Mouse (Mus musculus) urinary bladder, postnatal 4 days (tissue): ENCODE results near the gene Mxd1.

Experiments
- DNase-seq, 2 experiments: peaks; one replicate each; pipeline ENCODE4 v3.0.0; 2021 to 2022; ENCODE audit warnings: low spot score in 2 of 2

Gene Mxd1

DNA sequence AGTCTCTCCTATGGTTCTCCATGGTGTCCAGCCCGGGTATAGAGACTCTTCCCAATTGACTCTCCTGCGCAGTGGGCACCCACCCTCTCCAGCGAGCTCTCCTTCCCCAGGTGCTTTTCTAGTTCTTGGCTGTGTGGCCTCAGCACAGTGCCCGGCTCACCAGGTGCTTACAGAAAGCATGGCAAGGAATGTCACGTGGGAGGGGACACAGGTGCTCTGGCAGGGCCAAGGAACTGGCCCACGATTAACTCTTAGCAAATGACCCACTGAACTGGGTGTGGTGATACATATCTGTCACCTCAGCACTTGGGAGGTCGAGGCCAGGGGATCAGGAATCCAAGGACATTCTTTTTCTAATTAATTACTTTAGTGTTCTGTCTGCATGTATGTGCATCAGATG is 22.8 kb downstream of the Mxd1 start:
- no peak for DNase-seq

DNA sequence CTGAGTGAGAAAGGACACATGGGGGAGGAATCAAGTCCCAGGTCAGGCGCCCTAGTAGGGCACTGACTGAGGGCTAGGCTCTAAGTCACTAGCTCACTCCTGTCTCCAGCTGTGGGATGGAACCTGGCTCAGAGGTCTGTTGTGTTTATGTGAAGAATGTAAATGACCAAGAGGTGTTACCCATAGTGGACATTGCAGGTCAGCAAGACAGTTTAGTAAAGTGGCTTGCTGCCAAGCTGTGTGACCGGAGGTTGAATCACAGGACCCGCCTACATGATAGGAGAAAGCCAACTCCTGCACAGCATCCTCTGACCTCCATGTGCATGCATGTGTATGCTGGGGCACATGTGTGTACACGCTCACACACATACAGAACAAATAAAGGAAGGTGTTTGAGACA is 23.4 kb downstream of the Mxd1 start:
- no peak for DNase-seq

DNA sequence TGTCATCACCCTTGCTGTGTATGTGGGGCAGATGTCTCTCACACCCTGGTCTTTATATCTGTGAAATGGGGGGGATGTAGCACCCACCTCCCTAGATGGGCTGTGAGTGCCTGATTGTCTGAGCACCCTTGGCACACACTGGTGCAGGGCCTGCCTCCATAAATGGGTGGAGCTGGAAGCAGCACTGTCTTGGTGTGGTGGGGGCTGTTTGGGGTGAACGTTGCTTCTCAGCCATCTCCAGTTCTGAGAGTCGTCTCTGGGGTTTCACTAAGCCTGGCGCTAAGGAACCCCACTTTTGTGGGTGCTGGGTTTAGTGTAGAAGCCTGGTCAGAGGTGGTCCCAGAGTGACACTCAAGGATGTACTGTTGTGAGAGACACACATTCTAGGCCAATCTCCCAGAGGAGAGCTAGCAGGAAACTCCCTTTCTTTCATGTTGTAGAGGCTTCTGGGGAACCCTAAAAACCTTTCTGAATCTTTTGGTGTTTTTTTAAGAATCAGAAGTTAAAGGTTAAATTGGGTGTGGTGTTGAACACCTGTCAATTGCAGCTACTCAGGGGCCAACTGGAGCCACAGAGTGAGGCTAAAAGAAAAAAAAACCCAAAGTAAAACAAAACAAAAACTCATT is 24.1 kb downstream of the Mxd1 start:
- no peak for DNase-seq

DNA sequence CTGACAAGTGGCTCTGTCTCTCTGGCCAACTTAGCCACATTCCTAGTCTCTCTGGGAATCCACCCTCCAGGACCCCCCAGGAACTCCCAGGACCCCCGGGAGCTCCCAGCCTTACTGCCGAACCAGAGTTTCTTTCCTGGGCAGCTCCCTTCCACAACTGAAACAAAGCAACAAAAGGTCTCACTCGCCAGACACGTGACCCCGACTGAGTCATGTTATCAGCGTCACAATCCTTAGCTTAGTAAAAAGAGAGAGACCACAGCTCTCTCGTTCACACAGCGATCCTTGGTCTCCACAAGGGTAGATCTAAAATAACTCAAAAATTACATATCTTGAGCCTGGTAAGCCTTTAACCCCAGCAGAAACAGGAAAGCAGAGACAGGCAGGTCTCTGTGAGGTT is 27.2 kb downstream of the Mxd1 start:
- DNase-seq = no peak

DNA sequence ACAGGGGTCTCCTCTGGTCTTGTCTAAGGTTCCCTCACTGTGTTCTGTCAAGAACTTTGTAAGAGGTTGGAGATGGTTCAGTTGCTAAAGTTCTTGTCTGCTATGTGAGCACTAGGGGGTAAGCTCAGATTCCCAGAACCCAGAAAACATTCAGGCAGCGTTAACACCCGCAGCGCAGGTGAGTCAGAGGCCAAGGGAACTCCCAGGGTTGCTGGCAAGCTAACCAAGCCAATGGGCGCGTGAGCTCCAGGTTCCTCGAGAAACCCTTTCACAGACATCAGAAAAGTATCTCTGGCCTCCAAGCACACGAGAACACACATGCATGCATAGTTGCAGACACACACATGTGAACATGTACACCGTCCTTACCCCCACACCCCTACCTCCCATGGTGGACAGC is 28.2 kb downstream of the Mxd1 start:
- no peak for DNase-seq

DNA sequence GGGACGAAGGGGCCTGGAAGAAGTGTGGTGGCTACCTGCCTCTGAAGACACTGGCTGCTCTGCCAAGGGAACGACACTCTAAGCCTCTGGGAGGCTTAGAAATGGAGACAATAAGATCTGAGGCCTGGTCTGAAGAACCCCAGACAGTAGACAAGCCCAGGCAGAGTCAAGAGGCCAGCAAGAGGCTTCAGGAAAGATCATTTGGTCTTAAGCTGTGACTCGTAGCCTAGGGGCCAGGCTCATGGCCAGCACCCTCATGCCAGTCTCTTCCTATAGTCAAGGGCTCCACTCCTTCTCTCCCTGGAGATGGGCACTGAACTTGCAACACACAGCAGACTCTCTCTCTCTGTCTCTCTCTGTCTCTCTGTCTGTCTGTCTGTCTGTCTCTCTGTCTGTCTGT is 28.8 kb downstream of the Mxd1 start:
- DNase-seq = no peak

DNA sequence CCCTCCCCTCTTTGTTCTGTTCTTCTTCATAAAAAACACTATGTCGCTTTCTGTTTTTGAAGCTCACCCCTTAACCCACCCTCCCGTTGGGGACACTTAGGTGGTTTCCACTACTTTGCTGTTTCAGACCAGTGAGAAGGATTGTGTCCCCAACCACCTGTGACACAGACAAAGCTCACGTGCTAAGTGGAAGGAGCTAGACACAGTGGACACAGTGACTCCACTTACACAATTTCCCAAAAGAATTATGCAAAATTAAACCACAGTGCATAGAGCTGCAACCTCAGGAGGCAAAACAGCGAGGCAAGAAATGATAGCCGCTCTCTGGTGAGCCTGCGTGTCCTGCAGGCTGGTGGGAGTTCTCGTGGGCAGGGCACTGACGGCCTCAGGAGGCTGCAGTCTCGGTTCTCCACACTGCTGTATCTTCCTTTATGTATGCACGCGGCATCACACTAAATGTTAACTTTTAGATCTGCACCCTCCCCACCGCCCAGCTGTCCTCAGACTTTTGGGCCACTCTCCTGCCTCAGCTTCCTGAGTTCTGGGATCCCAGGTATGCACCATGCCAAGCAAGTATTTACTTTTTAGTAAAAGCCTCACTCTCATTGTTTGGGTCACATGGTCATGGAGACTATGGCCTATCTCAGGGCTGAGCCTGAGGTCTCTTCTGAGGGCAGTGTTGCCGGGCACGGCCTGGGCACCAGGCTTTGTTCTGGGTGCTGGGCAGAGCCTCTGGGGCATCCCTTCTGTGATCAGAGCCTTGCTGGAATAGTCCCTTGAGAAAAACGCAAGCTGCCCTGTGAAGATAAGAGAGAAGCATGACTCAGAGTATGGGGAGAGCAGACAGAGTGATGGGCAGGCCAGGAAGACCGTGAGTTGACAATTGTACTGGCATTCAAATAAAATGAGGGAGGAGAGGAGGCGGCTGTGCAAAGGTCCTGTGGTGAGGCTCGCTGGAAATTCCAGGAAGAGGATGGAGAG is 29.5 kb downstream of the Mxd1 start:
- DNase-seq = no peak

DNA sequence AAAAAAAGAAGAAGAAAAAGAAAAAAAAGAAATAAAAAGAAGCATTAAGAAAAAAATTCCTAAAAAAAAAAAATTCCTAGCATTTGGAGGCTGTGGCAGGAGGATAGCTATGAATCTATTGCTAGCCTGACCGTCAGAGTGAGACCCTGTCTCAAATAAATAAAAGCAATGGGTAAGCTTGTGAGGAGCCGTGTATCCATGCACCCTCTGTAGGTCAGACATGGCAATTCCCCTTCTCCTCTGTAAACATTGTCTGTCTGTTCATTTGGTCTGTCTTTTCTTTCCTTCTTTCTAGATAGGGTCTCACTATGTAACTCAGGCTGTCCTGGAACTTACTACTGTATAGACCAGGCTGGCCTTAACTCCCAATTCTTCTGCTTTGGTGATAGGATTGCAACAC is 30.5 kb downstream of the Mxd1 start:
- DNase-seq = no peak

DNA sequence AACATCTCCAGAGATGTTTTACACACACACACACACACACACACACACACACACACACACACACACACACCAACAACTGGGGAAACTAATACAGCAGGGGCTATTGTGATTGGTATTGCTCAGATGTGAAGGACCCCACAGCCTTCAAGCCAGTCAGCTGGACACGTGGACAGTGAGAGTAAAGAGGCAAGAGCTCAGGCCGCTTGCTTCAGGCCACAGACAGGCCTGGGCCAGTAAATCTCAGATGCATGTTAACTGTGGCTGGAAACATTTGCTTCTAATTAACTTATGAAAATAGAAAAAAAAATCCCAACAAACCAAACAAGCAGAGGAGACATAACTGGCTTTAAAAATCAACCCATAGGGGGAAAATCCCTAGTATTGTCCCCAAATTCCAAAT is 31.1 kb downstream of the Mxd1 start:
- DNase-seq = no peak

DNA sequence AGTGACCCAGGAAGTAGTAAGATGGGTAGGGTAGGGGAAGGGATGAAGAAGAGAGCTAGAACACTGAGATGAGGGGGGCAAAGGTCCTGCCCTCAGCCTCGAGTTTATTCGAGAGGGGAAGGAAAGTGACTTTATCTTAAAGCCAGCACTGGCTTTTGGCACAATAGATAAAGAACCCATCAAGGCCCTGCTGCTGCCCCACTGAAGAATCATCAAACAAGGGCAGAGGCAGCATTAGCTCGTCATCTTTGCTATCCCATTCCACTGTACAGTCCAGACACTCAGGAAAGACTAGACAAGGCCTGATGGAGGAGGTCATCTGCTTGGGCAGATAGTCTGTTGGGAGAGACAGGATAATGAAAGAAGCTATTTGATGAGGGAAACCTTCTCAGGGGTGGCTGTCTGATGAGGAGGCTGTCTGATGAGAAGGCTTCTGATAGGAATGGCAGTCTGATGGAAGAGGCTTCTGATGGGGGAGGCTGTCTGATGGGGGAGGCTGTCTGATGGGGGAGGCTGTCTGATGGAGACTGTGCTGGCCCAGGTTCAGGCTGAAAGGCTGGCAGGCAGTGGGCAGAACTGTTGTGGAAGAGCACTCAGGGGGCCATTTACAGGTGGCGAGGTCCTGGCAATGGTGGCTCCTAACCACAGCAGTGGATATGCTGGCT is 31.7 kb downstream of the Mxd1 start:
- no peak for DNase-seq

DNA sequence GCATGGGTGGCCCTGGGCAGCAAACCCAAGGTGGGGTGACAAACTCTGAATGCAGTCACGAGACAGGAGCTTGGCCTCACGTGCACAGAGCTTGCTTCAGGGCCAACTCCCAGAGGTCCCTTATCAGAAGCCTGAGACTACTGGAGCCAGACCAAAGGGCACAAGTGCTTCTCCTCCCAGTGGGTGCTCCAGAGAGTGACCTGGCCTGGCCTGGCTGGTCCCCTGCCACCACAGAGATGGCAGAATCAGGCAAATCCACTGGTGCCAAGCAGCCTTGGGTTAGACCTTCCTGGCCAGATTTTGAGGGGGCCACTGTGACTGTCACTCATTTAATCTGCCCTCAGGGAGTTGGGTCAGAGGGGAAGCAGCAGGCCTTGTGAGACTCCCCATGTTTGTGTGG is 32.5 kb downstream of the Mxd1 start:
- DNase-seq = no peak

DNA sequence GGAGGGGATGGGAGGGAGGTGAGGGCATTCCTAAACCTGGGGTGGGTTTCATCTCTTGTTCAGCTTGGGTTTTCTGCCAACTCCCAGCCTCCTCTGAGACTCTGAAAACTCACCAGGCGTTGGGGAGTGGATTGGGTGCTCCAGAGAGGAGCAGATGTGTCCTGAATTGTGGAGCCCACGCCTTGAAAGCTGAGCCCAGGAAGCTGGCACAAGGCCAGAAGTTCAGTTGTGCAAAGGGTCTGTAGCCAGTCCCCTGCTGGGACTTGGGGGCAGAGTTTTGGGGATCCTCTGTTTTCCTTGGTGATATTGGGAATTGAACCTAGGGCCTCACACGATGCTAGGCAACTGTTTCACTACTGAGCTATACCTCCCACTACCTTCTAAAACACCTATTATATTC is 38.8 kb downstream of the Mxd1 start:
- DNase-seq = no peak

DNA sequence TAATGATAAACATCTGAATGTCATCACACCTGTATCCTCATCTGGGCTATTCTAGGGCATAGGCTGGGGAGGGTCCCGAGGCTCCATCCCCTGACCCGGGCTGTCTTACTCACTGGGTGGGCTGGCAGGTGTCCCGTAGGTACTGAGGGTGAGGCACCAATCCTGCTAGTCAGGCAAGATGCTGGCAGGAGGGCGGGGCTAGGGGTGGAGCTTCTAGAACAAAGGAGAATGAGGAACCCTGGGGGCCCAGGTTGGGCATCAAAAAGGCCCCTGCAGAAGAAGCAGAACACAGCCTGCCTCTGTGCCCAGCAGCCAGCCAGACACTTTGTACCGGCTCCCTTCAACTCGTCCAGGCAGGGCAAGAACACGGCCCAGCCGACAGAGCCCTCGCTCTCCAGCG is 41.0 kb downstream of the Mxd1 start, which contains the start of gene Asprv1:
Gene Asprv1, plus strand, starts transcription at position 219 of the 400 bp plus-strand sequence.
- no peak for DNase-seq

DNA sequence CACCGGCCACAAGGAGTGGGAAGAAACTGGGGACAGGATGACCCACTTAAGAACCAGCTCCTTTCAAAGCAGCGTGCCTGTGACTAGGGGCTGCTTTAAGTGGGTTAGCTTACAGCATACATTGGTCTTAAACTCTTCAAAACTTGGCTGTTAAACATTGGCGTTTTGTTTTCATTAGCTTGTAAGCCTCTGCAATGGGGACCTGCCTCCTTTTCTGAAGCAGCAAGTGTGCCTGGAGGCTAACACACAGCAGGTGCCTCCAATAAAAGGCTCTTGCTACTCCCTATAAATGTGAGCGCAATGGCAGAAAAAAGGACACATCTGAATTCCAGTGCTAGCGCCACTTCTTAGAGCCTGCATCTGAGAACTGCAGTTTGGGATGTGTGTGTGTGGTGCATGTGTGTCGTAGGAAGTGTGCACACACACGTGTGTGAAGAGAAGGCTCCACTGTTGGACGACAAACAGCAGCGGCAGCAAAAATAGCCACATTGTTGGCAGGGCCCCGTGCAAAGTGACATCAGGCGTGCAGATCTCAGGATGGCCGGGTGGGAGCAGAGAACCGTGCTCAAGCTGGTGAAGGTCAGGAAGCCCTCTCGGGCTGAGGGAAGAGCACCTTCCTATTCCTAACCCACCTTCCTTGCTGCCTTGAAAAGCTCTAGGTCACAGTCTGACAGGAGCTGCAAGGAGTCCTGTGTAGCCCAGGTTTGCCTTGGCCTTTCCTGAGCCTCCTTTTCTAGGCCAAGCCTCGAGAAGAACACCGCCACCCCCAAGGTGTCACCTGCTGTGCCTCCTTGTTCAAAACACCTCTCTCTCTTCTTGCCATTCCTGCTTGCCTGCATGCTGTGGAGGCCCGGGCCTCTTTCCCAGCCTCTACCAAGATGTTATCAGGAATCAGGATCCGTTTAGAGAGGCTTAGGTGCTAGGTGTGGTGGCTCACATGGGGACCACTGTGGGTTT is 44.6 kb downstream of the Mxd1 start:
- DNase-seq = no peak

DNA sequence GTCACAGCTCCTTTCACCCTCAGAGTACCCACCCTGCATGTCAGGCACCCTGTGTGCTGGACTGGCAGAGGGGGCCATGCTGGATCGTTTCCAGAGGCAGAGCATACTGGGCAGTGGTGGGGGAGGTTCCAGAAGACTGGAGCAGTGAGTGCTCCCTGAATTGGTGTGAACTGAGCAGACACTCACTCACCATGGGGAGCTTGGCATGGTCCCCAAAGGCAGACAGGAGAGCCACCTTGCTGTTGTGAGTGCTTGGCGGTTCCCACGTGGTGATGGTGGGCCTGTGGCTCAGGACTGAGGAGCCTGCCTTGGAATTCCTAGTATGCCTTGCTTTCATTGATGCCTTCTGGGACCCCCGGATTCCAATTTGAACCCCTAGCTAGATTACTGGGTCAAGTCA is 45.8 kb downstream of the Mxd1 start:
- no peak for DNase-seq

DNA sequence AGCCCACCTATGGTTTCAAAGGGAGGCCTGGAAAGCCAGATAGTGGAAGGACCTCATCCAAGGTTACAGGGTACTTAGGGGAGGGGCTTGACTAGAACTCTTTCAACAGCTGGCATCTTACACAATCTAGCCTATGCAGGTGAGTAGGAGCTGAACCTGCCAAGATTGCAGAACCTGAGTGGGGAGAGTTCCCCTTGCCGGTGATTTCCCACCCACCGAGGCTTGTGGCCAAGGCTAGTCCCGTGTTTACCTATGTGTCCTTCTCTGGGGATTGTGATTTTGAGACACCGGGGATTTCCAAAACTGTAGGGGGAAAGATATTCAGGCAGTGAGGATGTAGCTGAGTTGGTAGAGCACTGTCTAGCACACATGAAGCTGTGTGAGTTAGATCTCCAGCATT is 53.7 kb downstream of the Mxd1 start:
- no peak for DNase-seq

DNA sequence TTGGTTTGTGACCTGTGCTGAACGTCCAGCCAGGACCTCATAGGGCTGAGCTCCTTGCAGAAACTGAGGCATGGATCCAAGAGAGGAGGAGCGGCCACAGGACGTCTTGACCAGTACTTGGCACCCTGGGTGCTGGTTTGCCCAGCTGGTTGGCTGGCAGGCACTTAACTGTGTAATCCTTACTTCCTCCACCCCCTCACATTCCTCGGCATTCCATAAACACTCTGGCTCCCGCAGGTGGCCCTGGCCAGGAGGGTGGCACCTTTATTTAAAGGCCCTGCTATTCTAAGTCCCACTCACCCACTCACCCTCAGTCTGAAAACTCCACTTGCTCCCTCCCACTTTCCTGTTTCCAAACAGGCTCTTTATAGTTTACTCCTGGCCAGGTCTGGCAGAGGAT is 58.2 kb downstream of the Mxd1 start:
- DNase-seq = no peak

DNA sequence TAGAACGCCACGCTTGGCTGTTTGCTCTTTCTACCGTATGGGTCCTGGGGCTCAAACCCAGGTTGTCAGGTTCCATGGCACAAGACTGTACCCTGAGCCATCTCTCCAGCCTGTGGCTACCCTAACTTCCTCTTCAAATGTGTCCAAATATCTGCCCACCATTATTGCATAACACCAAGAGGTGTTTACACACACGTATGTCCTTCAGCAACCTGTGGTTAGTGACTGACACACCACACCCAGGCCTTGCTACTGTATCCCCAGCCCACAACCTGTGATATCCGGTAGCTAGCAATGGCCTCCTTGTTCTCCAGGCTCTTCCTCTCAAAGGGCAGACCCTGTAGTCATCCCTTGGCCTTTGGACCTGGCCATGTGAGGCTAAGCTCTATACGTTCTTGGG is 59.7 kb downstream of the Mxd1 start:
- no peak for DNase-seq

DNA sequence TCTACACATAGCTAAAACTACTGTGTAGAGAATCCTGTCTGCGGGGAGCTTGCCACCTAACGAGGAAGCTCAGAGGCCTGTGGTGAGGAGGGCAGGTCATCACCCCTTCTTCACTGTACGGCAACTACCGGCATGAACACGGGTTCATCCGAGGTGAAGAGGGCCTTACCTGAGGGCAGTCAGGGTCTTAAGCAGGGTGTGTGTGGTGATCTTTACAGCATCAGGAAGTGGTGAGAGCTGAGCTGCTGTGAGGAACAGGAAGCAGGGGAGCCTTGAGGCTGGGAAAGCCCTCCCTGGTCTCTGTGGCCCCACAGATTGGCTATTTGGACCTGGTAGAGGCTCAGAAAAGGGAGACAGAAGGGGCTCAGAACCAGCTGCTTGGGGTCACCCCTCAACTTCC is 61.5 kb downstream of the Mxd1 start:
- no peak for DNase-seq

DNA sequence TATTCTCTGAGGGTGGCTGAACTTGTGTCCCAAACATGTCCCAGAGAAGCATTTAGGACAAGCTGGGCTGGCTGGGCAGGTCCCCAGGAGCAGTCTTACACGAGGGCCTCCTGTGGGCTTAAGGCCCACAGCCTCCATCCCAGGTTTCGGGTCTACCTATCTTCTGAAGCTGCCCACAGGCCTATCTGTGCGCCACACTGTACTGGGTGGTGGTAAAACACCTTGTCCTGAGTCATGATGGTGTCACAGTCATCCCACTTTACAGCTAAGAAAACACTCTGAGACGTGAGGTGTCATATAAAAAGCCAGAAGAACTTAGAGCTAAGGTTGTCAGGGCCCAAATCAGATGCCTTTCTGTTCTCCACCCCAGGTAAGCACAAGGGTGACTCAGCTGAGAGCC is 62.7 kb downstream of the Mxd1 start:
- no peak for DNase-seq

DNA sequence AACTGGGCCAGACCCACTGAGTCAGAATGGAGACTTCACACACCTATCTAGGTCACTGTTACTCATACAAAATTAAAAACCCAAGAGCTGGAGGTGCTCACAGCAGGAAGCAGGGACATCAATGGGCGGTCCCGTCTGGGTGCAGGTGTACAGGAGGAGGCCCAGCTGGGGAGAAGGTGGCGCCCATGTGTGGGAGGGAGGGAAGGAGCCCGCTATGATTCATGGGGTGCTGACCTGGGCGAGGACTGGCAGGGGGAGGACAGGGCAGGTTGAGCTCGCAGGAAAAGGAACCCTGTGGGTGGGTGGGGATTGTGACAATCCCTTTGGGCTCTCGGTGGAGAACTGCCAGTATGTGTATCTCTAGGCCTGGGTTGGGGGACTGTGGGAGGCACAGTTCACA is 63.7 kb downstream of the Mxd1 start:
- peak in 1 of 2 experiments; percentile 36 for DNase-seq
